Mouse (Mus musculus) neutrophil, adult 5-6 weeks (primary cell): ENCODE measurements around the gene Cdk17. TPM values are rescaled to one million over a fixed set of nuclear protein-coding genes. Genes with fewer than 3 reads are reported as not detected.

Source experiments
- ATAC-seq: fragments of 151-379, 151-347 bp; 2 replicates; pipeline ENCODE4 v1.8.0; 2017; ENCODE audit warnings: mild to moderate bottlenecking, moderate TSS enrichment; ENCODE audit not compliant: insufficient number of reproducible peaks, poor library complexity, low FRiP score, severe bottlenecking; ENCODE audit errors: extremely low read depth
- total RNA-seq: library from RNA; stranded (forward); fragments of 200-1000 nt; gene quantifications from 2 replicates; pipeline ENCODE4 v1.2.3, GENCODE M21; 2017

The Cdk17 gene
- total RNA-seq, 1 experiment from 2014 or later, result 126 TPM

DNA sequence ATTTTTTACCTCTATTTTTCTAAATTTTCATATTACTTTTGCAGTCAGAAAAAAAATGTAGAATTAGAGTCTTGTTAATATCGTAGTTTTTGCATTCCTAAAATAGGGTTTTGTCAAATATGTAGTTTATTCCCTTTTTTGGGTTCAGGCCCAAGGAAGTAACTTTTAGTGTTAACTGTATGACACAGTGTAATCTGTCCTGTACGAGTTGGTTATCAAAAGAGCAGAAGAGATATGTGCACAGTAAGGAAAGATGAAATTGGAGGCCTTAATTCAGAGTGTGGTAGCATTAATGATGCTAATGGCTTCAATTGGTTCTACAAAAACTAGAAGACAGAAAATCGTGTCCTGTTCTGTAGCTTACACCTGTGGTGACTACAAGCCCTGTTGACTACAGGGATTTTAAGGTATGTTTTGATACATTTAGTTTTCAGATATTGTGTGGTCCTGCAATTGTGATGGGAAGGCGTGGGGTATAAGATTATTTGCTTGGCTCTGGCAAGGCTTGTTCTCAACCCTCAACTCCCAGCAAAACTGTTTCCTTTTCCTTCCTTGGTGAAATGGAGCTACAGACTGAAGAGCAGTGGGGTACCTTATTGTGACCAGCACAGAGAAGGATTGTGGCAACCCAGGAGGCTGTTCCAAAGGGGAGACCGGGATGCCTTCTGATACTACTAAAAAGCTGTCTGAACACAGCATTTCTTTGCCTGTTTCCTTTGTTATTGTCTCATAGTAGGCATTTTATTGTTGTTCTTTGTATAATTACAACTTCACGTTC lies 3.2 kb downstream of the Cdk17 start:
- ATAC-seq, result no peak

DNA sequence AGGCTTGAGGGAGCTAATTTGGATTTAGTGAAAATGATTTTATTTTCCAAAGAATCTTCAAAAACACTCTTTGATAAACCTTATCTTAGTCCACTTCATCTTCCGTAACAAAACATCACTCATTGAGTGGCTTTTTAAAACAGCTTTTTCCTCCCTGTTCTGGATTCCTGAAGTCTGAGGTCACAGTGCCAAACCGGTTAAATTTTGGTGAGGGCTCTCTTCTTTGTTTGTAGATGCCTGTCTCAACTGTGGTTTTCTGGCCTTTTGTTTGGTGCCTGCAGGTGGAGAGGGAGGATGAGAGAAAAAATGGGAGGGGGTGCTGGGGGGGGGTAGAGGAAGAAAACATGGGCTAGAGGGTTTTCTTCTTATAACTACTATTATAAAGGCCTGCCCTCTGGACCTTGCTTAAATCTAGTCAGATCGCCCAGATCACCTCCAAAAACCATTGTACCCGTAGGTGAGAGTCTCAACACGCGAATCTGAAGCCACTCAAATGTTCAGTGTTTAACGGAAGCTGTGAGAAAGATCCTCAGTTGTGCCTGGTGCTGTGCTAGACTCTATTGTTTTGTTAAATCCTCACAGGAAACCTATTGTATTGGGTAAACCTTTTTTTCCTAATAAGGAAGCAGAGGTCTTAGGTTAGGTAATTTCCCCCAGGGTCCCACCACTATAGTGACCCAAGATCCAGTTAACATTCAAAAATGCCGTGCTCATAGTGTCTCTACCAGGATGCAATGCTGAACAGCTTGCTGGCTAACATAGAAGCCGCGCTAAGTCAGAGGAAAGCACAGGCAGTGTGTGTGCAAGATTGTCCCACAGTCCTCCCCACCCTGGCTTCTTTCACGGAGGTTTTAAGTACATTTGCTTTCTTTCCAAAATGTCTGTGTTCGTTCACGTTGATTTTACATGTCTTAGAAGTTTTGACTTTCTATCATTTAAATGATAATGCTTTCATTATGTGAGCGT lies 5.0 kb downstream of the Cdk17 start:
- peak; percentile 37 for ATAC-seq

DNA sequence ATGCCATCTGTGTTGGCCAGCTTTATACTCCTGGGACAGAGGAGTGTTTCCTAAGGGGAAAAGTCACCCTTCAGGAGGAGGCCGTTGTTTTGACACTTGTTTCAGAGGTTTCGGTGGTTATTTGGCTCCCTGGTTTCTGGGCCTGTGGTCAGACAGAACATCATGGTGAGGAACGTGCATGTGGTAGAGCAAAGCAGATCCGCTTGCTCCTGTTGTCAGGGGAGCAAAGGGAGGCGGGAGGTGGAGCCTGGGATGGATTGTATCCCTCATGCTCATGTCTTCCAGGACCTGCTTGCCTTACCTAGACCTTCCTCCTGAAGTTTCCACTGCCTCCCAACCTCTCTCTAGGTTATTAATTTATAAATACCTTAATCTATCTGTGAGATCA lies 5.7 kb downstream of the Cdk17 start:
- ATAC-seq, result no peak

DNA sequence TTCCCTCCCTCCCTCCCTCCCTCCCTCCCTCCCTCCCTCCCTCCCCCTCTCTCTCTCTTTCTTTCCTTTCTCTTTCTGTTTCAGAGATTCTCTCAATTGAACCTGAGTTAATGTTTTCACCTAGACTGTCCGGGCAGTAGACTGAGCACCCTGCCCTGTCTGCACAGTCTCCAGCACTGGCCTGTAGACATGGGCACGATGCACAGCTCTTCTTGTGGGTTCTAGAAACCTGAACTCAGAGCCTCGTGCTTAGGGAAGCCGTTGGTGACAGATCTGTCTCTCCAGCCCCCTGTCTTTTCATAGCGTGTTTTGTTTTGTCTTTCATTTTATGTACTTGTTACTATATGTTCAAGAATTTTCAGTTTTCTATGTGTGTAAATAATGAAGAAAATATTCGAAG lies 6.6 kb downstream of the Cdk17 start:
- no peak for ATAC-seq

DNA sequence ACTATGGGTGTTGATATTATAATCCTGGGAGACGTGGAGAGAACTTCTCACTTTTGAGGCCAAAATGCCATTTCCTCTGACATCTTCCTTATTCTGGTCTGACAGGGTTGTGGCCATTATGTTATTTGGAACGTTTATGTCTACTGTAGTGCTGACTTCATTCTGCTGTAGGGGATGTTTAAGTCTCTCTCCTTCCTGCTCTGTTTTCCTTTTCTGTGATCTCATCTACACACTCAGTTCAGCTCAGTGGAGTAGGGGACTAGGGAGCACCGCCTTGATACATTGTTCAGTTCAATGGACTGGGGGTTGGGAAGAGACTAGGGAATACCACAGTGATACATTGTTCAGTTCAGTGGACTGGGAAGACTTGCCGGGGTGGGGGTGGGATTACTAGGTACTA lies 7.4 kb downstream of the Cdk17 start:
- no peak for ATAC-seq

DNA sequence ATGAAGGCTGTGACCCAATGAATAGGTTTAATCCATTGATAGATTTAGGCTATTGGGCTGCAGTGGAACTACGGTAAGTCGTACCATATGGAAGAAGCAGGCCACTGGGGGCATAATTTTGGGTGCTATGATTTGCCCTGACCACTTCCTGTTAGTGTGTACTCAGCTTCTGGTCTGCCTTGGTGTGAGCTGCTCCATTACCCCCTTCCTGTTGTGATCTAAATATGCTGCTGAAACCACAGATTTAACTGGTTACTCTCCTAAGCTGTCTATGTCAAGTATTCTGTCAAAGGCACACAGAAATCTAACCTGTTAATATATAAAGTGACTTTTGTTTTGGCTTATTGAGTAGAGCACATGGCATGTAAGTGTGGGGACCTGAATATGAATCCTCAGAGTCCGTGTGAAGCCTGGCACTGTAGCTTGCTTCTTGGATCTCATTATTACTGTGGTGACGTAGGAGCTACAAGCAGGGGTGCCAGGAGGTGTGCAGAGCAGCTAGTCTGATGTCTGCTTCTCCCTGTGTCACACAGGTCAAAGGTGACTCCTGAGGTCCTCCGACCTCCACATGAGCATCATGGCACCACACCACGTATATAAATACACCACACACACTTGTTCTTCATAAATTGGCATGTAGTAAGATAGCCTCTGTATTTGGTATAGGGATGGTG lies 10.6 kb downstream of the Cdk17 start:
- ATAC-seq, result peak; percentile 92

DNA sequence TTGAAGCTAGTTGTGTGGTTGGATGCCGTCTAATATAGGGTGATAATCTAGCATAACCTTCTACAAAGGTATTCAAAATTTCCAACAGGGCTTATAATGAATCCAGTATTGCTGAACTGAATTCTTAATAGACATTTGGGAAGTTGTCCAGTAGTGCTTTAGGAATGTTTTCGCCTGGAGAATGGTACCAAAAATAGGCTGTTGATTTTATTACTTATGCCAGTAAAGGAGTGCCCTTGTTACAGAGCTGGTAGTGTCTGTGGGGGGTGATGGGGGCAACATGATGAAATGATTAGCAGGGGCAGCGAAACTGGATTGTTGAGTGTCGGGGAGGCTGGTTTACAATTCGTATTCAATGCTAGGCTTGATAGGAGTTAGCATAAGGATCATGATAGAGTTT lies 16.8 kb downstream of the Cdk17 start:
- ATAC-seq, result no peak

DNA sequence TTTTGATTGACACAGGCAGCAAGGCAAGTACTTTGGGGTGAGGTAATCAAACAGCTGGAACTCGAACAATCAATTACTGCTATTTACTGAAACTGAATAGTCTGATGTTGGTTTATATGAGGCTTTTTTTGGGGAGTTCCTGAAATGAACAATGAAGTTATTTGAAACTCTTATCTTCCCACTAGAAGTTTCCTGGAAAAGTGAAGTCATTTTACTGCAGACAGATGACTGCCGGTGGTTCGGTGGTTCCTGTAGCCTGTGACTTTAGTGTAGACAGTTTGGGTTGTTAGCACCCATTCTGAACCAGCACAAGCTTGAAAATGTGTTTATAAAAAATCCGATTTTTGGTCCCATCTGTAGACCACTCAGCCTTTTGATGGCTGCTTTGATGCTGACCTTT lies 17.2 kb downstream of the Cdk17 start:
- ATAC-seq, result no peak

DNA sequence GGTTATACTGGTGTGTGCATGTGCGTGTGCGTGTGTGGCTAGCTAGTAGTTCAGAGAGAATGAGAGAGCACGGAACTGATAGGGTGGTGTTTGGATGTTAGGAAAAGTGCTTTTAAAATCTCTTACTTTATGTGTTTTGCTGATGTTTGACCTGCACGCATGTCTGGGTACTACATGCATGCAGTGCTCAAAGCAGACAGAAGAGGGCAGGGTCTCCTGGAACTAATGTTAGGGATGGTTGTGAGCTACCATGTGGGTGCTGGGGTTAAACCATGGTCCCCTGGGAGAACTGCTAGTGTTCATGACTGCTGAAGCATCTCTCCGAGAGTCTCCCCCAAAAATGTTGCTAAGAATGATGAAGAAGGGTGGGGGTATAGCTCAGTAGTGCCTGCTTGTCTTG lies 18.0 kb downstream of the Cdk17 start:
- ATAC-seq, result no peak; the same call in 1 of the 2 replicates

DNA sequence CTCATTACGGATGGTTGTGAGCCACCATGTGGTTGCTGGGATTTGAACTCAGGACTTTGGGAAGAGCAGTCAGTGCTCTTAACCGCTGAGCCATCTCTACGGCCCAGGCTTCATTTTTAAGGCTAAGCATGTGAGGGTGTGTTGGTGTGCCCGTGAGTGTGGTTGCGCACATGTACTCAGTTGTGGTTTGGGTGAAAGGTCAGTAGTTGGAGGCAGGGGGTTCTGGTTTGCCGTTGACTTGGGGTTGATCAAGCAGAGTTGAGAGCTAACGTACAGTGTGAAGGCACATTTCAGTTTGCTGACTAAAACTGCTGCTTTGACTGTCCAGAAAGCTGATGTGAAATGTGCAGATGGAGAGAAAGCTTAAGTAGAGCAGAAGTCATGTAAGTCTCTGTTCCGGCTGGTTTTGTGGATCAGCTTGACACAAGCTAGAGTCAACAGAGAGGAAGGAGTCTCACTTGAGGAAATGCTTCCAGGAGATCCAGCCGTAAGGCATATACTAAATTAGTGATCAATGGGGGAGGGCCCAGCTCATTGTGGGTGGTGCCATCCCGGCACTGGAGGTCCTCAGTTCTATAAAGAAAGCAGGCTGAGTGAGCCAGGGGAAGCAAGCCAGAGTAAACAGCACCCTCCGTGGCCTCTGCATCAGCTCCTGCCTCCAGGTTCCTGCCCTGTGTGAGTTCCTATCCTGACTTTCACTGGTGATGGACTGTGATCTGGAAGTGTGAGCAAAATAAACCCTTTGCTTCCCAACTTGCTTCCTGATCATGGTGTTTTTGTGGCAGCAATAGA lies 19.2 kb downstream of the Cdk17 start:
- no peak for ATAC-seq

DNA sequence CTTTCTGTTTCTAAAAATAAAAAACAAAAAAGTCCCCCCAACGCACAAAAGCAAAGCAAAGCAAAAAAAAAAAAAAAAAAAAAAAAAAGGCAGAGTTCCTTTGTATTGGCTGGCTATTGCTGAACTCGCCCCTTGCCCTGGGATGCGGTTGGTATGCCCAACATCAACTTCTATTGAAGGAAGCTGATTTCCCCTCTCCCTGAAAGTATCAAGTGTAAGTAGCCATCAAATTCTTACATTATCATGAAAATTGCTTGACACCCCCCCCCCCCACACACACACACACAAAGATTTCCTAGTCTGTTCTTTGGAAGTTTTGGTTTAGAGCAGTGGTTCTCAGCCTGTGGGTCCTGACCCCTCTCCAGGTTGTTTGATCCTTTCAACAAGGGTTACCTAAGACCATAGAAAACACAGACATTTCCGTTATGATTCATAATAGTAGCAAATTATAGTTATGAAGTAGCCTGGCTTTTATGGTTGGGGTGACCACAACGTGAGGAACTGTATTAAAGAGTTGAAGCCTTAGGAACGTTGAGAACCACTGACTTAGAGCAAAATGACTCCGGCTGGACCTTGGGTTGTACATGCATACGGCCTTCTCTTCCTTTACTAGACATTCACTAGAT lies 23.8 kb downstream of the Cdk17 start:
- ATAC-seq, result no peak

DNA sequence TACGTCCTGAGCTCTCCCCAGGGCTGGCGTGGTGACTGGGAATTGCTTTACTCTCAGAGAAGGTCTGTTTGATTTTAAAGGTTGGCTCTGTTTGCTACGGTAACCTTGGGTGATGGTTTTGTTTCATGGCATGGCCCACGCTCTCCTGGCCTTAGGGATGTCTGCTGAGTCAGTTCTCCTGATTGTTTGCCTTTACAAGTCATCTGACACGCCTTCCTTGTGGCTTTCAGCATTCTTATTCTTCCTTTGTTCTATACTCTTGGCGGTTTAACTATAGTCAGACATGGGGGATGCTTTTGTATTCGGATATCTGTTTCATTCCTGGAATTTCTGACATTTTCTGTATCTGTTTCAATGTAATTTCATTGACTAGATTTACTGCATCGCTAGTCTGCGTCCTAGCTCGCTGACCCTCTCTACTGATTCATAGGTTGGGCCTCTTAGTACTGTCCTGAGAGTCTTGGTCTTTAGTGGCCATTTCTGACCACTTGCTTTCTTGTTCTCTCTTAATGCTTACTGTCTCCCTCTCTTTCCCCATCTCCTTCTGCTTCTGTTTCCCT lies 27.8 kb downstream of the Cdk17 start:
- ATAC-seq, result no peak

DNA sequence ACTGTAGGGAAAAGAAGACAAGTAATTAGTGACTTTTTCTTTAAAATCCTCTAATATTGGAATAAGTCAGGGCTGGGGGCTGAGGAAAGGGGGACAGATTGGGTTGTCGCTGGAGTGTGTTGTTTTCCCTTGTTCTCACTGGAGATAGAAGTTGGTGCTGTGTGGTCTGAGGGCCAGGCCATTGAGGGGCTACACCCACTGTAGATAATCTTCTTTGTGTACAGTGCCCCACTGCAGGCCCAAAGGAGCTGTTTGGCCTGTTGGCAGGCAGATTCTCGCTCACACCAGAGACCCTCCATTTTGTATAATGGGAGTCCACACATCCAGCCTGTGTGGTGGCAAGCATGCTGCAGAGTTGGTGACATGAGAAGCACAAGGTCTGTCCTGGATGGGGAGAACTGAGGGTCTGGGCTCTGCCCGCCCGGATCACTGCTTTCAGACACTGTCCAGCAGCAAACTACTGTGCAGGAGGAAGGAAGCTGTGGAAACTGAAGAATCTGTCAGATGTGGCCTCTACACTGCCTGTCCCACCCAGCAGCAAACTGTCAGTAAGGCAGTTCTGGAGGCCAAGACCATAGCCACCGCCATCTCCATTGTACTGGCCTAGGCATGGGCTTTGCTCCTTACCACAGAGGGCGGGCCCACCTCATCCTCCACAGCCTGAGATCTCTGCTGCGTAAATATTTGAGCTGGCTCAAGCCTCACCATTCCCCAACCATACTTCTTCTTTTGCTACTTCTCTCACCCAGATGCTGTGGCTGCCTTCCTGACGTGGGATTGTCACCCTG lies 30.0 kb downstream of the Cdk17 start:
- peak; percentile 63 for ATAC-seq

DNA sequence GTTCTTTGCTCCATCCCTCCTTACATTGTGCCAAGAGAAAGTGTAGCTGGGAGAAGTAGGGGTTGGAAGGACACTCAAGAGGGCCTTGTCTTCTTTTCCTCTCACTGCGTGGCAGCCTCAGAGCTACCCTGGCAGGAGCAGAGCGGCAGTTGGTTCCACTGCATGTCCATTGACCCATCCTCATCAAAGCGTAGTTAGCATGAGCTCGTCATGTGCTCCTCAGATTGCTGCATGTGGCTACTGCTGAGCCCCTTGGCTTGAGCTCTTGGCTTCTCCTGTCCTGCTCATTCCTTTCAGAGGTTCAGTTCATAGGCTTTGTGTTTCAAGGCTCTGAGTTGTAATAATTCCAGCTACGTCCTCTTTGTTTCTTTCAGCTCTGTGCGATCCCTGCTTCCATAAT lies 36.4 kb downstream of the Cdk17 start:
- ATAC-seq, result no peak

DNA sequence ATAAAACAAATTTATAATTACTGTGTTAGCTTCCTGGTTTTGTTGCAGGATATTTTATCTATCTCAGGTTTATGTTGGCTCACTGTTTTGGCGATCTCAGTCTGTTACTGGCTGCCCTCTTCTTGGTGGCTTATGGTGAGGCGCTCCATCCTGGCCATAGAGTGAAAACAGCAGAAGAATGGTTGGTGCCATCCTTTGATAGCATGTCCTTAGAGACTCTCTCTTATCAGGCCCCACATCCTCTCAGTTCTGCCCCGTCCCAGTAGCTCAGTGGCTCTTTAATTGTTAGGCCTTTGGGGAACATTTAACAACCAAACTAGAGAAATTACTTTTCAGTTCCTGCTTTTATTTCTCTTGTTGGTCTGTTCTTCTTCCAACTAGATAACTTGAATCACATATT lies 38.3 kb downstream of the Cdk17 start:
- no peak for ATAC-seq

DNA sequence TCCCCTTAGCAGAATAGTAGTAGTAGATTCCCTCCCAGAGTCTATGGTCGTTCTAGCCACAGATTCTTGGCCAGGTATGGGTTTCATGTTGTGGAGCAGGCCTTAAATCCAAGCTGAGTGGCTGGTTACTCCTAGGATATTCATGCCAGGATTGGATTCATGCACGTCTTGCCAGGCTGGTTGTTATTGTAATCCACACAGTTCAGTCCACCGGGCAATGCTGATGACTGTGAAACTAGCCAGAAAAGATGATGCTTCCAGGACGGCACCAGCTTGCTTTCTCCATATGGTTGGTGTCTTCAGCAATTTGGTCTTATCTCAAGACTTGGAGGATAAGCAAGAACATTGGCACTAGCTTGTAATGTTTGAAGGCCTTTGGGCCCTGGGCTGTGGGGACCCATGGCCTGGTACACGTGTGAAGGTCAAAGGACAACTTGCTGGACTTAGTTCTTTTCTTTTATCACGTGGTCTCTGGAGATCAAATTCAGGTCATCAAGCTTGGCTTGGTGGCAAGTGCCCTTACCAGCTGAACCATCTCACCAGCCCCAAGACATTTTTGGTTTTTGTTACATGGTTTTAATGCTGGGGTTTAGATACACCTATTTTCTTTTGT lies 41.3 kb downstream of the Cdk17 start:
- ATAC-seq, result no peak
